Mouse (Mus musculus) kidney, adult 2 months (tissue): ENCODE results near the gene A630089N07Rik.

ENCODE experiments used
- CTCF ChIP-seq: fragments of 200-500 bp; conservative IDR thresholded peaks from 2 replicates; pipeline ENCODE4 v1.5.1; 2011; ENCODE audit warnings: low read depth, mild to moderate bottlenecking, control low read depth, low read length, moderate library complexity, mixed read lengths; ENCODE audit not compliant: insufficient read depth, insufficient read length
- POLR2A ChIP-seq: fragments of 200-500 bp; IDR thresholded peaks from one replicate; pipeline ENCODE4 v1.6.1; 2011; ENCODE audit warnings: low read depth, low read length, control low read depth

GRCm38 (mm10) chr16:98041676-98042075 lies 40.6 kb downstream of the A630089N07Rik start:
- TF ChIP-seq POLR2A (no peak), CTCF (peak; percentile 45)
